Mouse (Mus musculus) neural tube, embryonic 14.5 days (tissue): ENCODE measurements around the gene Gm5483. TPM values are rescaled to one million over a fixed set of nuclear protein-coding genes. Genes with fewer than 3 reads are reported as not detected.
"Not testable (repeated sequence)": the region's sequence is repeated elsewhere in the genome, so short reads cannot be mapped to it uniquely, and the experiment has no call there.

Source experiments
- ATAC-seq: fragments of 200-750 bp; cut with Nextera tagmentation; 2 replicates; pipeline ENCODE4 v1.8.0; 2017; ENCODE audit warnings: low read depth, mild to moderate bottlenecking, moderate TSS enrichment, moderate library complexity
- H3K27ac ChIP-seq: fragments of 300-500 bp; sonication (generic); 2 replicates; pipeline ENCODE4 v1.5.1; 2014; ENCODE audit warnings: low read depth, mild to moderate bottlenecking, control low read depth, low read length, moderate library complexity, mixed read lengths
- H3K27me3 ChIP-seq: fragments of 300-500 bp; sonication (generic); 2 replicates; pipeline ENCODE4 v1.6.1; 2014; ENCODE audit warnings: low read length; ENCODE audit not compliant: control insufficient read depth, insufficient read depth
- H3K36me3 ChIP-seq: fragments of 300-500 bp; sonication (generic); 2 replicates; pipeline ENCODE4 v1.6.1; 2014; ENCODE audit warnings: low read length, mixed read lengths; ENCODE audit not compliant: control insufficient read depth, insufficient read depth
- H3K4me1 ChIP-seq: fragments of 300-500 bp; sonication (generic); 2 replicates; pipeline ENCODE4 v1.6.1; 2014; ENCODE audit warnings: low read length; ENCODE audit not compliant: control insufficient read depth, insufficient read depth
- H3K4me2 ChIP-seq: fragments of 300-500 bp; sonication (generic); 2 replicates; pipeline ENCODE4 v1.6.1; 2014; ENCODE audit warnings: mild to moderate bottlenecking, low read depth, low read length, control low read depth
- H3K4me3 ChIP-seq: fragments of 300-500 bp; sonication (generic); 2 replicates; pipeline ENCODE4 v1.5.1; 2014; ENCODE audit warnings: low read depth, low read length, control low read depth, mixed read lengths
- H3K9ac ChIP-seq: fragments of 300-500 bp; sonication (generic); replicated peaks from 2 replicates; pipeline ENCODE4 v1.6.1; 2014; ENCODE audit warnings: low read depth, mild to moderate bottlenecking, control low read depth, low read length, mixed read lengths
- H3K9me3 ChIP-seq: fragments of 300-500 bp; sonication (generic); 2 replicates; pipeline ENCODE4 v1.6.1; 2016; ENCODE audit warnings: low read length; ENCODE audit not compliant: control insufficient read depth
- WGBS: fragments of 180-500 bp; shearing (Covaris S2); extraction: QIAGEN DNeasy Blood & Tissue Kit; methylation state at CpG from one replicate; pipeline ENCODE4 v1.1.7; 2014; 5-methylcytosine and 5-hydroxymethylcytosine counted together
- polyA plus RNA-seq: library from polyadenylated mRNA; unstranded; fragments of >200 nt; fragmentation: Nextera tagmentation; extraction: Ambion mirVana; gene quantifications from 2 replicates; pipeline ENCODE4 v1.2.1, GENCODE M21; 2014

Gene Gm5483
- polyA plus RNA-seq, 1 experiment from 2014 or later = not detected

GRCm38 (mm10) chr16:36209967-36210453, 26.0 kb downstream of the Gm5483 start, which contains the start of gene Gm5416:
Gm5416 (plus strand) TSS chr16:36210403.
- Histone ChIP-seq H3K4me2 (no peak within 1 kb of the TSS), H3K36me3 (no peaks in the 10 kb centered on the region), H3K4me1 (no peaks in the 10 kb centered on the region), H3K9ac (no peak within 1 kb of the TSS), H3K27me3 (no peaks in the 10 kb centered on the region), H3K4me3 (no peak within 1 kb of the TSS), H3K9me3 (no peaks in the 10 kb centered on the region), H3K27ac (no peak within 1 kb of the TSS)
- no peak for ATAC-seq
- 91% methylated on average over 2 of the region's 2 CpGs for WGBS

- not testable (repeated sequence) for H3K4me1 ChIP-seq, H3K27ac ChIP-seq, H3K4me3 ChIP-seq, H3K27me3 ChIP-seq, H3K9ac ChIP-seq, H3K4me2 ChIP-seq, H3K9me3 ChIP-seq, H3K36me3 ChIP-seq, ATAC-seq
- 93% methylated on average over 7 of the region's 7 CpGs for WGBS
These were observed 37.2 kb downstream of the Gm5483 start, which contains the start of gene 2010005H15Rik for GRCm38 (mm10) chr16:36221168-36221567. 2010005H15Rik (plus strand) TSS chr16:36221468.

Other genes starting within 250 kb of the Gm5483 start
- 0.78 and 2.1 TPM in 2 replicates for gene Parp9, start 245.7 kb upstream of the Gm5483 start, polyA plus RNA-seq
- gene Dtx3l, start 245.1 kb upstream of the Gm5483 start, polyA plus RNA-seq = 0.95 and 2.0 TPM in 2 replicates
- 89.3 and 101 TPM in 2 replicates for gene Kpna1, start 205.5 kb upstream of the Gm5483 start, polyA plus RNA-seq
- 15.1 and 15.6 TPM in 2 replicates for gene Wdr5b, start 143.0 kb upstream of the Gm5483 start, polyA plus RNA-seq
- gene Fam162a, start 112.6 kb upstream of the Gm5483 start, polyA plus RNA-seq = 125 and 139 TPM in 2 replicates
- gene Ccdc58, start 112.5 kb upstream of the Gm5483 start, polyA plus RNA-seq = 28.5 and 29.4 TPM in 2 replicates
- gene Csta1, start 53.0 kb upstream of the Gm5483 start, polyA plus RNA-seq = 0.19 TPM in 1 of 2 replicates, not detected in the other
- gene Stfa2l1, start 27.4 kb upstream of the Gm5483 start, polyA plus RNA-seq = not detected in 2 replicates
- not detected in 2 replicates for gene Gm5416, start 26.2 kb downstream of the Gm5483 start, polyA plus RNA-seq
- gene 2010005H15Rik, start 37.3 kb downstream of the Gm5483 start, polyA plus RNA-seq = not detected in 2 replicates
- gene Stfa1, start 92.7 kb downstream of the Gm5483 start, polyA plus RNA-seq = 0.46 and 1.7 TPM in 2 replicates
- not detected in 2 replicates for gene BC117090, start 150.1 kb downstream of the Gm5483 start, polyA plus RNA-seq
- 2.5 TPM in 1 of 2 replicates, not detected in the other for gene BC100530, start 183.5 kb downstream of the Gm5483 start, polyA plus RNA-seq
- not detected in 2 replicates for gene Stfa2, start 224.2 kb downstream of the Gm5483 start, polyA plus RNA-seq